Mouse (Mus musculus) brain, adult 2 months (tissue): ENCODE results near the gene Eif1ad.
"Not testable (repeated sequence)": the region's sequence is repeated elsewhere in the genome, so short reads cannot be mapped to it uniquely, and the experiment has no call there.

Source experiments
- DNase-seq: peaks from one replicate; pipeline ENCODE4 v3.0.0; 2011; ENCODE audit warnings: low read depth, low spot score

Eif1ad gene

DNA sequence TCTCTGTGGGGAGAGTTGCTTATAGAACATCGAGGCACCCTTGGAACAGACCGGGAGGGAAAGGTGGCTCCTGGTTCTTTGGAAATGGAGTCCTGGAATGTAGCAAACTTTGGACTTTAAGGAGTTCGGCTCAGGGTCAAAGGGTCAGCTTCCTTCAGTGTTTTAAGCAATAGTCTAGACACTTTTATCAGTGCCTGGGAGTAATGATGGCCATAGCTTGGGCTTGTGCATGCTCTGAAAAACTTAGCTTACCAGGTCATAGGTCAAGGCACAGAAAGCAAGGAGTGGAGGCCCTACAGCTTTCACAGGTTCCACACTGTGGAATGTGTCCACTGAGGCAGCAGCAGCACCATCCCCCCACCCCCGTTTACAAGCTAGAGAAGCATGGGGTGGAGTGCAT, 8.2 kb downstream of the Eif1ad start:
- no peak for DNase-seq

DNA sequence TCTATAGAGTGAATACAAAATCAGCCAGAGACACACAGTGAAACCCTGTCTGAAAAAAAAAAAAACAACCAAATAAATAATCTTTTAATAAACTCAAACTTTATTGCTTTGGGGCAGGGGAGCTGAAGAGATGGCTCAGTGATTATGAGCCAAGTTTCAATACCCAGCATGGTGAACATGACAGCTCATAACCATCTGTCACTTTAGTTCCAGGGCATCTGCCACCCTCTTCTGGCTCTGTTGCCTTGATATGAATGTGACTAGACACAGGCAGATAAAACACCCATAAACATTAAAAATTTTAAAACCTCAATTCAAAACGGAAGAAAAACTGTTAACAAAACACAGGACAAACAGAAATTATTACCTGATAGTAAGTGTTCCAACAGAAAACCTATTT, 10.9 kb downstream of the Eif1ad start:
- DNase-seq, result peak; percentile 76

DNA sequence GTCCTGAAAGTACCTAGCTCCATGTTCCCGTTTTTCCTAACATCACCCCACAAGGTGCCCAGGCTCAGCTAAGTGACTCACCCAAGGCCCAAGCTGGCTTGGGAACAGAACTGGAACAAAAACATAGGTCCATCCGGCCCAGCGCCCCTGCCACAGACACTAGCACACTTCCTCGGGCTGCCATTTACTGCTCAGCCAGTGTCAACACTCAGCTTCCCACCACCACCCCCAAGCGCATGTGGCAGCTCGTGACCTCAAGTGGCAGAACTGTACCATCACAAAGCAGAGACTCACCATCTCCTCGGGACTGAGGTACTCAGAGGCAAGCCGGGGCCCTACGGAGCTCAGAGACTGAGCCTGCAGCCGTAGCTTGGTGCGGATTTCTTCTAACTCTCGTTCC, 16.8 kb downstream of the Eif1ad start:
- DNase-seq, result no peak

DNA sequence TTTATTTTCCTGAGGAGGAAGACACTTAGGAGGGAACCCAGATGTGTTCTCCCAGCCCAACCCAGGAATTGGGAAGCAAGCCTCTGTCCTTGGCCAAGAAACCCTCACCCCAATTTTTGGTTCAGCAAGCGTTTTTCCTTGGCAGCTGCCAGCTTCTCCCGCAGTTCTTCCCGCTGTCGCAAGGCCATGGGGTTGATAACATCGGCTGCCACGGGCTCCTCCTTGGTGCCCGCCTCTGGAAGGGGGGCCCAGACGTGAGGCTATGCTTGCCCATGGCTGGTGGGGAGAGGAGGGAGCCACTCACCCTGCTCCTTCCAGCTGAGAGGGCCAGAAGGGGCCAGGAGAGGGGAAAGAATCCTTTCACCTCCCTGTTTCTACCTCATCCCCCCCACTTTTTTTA, 18.2 kb downstream of the Eif1ad start:
- DNase-seq, result no peak

DNA sequence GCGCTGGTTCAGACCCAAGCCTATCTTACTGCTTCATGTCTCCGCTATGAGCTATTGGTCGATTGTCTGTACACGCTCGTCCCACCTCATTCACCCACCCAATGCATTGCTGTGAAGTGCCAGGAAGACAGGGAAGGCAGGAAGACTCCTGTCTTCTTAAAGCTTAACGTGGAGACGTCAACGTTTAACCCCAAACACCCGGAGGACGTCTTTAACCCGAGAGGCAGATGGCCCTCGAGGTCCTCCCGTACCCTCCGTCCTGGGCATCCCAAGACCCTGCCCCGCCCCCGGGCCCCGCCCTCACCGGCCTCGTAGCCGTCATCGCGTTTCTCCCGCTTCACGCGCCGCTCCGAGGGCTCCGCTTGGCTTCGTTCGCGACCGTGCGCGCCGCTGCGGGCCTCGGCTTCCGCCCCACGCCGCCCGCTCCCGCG, 21.5 kb downstream of the Eif1ad start:
- peak; percentile 40 for DNase-seq

DNA sequence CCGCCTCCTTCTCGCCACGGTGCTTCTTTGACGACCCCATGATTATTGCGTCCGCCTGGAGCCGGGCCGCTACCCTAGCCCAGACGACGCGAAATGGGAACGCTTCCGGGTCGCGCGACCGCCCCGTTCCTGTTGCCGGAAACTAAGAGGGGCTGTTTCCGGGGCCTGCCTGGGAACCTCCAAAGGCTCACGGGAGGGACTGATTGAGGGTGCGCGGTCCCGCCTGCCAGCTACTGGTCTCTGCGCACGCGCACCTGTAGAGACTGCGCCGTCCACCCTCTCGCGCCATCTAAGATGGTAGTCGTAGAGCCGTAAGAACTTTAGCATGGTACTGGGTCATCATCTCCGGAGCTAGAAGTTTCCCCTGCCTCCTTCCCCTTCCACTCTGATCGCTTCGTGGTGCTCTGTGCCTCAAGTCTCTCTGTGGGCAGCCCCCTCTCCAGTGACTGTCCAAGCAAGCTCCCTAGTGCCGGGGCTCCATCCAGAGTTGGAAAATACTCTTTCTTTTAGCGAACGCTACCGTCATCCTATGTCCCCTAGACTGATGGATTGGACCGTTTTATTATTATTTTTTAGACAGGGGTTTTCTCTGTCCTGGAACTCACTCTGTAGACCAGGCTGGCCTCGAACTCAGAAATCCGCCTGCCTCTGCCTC, 22.2 kb downstream of the Eif1ad start, which contains the start of gene Sart1:
TSS of gene Sart1 (minus strand) at position 116 of the 655 bp plus-strand sequence.
- DNase-seq, result peak; percentile 99

DNA sequence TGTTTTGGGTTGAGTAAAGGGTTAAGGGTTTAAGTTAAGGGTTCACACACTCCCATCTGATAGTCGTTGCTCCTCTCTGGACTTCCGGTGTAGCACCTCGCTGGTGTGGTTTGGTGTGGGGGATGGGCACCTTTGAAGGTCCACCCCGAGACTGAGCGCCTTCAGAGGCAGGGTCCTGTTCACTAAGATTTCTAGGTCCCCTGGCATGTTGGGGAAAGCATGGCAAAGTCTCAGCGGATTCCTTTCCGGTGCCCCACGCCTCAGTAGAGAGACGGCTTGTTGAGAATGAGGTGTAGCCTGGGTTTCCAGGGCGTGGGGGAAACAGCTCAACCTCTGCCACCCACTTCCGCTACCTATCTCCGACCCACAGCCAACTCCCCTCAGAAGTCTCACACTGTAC, 23.1 kb downstream of the Eif1ad start:
- no peak for DNase-seq

DNA sequence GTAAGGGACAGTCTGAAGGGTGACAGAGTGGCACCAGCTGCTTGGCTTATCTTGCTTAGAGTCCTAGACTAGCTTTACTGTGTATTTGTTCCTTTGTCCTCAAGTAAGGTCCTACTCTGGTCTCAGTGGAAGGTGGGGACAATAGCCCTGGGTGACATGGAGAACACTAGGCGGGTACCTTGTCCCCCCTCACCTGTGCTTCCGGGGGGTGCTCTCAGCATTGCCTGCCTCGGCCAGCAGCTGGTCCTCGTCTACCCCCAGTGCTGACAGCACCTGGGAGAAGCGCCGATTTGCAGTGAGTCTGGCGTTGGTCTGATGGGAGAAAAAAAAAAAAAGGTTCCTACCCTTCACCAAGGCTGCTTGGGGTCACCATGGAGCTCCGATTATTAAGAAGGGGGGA, 23.9 kb downstream of the Eif1ad start:
- no peak for DNase-seq

DNA sequence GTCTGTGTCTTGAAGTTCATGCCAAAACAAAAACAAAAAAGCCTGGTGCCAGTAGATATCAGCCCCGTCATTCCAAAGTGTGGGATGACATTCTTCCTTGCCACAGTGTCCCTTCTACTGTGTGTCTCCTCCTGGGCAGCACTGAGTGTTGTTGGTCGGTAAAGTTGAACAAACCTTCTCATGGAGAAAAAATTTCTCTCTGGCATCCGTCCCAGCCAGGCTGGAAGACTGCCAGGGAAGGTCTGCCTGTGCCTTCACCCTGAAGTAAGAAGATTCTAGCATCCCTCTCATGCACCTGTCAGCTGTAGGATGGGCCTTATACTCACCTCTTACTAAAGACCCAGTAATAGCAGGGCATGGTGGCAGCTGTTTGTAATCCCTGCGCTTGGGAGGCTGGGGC, 26.4 kb downstream of the Eif1ad start:
- peak; percentile 39 for DNase-seq

DNA sequence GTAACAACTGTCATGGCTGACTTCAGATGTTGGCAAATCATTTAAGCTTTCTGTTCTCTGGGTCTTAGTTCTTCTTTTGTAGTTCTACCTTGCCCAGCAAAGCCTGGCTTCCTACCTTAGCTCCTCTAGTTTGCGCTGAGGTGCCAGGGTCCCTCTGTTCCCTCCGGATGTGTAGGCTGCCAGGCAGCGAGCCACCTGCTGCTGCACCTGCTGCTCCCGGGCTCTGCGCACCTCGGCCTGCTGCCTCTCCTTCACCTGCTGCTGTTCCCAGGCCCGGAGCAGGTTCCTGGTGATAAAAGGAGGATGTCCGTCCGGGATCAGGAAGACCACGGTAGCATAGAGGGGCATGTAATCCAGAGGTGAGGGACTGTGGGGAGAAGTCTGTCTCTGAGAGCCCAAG, 27.6 kb downstream of the Eif1ad start:
- DNase-seq, result peak; percentile 52

DNA sequence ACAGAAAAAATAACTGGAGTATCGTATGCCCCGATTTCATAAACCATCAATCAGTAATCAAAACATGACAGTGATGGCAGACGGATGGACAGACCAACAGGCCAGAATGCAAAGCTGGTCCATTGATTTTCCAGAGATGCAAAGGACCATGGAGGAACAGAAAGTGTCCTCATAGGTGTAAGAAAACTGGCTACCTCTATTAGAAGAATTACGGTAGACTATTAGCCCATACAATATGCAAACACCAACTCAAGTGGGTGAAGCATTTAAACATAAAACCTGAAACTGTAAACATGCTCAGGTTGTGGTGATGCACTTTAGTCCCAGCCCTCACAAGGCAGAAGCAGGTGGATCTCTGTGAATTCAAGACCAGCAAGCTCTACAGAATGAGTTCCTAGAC, 28.8 kb downstream of the Eif1ad start:
- no peak for DNase-seq

DNA sequence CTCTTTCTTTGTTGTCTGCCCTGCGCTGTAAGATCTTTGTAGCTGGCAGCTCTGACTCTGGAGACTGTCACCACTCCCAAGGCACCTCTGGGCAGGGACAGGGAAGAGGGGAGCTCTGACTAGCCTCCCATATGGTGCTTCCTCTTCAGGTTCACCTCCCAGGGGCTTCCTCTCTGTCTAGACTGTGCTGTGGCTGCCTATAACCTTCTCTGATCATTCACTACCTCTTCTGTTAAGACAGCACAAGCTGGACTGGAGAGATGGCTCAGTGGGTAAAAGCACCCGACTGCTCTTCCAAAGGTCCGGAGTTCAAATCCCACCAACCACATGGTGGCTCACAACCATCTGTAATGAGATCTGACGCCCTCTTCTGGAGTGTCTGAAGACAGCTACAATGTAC, 34.5 kb downstream of the Eif1ad start:
- not testable (repeated sequence) for DNase-seq

DNA sequence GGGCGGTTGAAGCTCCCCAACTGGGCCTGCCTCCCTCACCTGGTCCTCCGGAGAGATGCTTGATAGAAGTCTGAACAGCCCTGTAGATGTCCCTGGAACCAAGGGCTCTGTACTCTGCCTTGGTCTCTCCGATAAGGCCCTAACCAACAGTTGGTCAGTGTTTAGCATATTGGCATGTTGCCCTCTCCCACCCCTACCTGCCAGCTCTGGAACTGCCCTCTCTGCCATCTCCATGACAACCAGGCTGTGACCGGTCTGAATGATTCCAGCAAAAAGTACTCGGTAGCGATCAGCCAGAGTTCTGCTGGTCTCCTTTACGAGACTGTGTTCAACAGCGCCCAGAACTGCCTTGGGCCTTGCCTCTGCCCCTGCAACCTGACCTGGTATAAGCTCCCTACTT, 35.8 kb downstream of the Eif1ad start, which contains the start of gene Tsga10ip:
TSS of gene Tsga10ip (minus strand) at position 234 of the 400 bp plus-strand sequence.
- no peak for DNase-seq

DNA sequence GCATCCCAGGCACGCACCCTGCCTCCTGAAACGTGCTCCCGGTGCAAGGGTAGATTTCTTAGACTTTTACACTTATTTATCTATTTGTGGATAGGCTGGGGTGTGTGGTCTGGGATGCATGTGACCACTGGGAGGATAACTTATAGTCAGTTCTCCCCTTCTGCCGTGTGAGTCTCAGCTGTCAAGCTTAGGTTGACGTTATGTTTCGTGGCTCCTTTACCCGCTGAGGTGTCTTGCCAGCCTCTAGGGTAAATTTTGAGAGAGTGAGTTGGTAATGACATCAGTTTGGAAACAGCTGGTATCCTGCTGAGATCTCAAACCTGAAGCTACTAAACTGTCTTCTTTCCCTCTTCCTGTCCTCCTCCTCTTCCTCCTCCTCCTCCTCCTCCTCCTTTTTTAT, 39.4 kb downstream of the Eif1ad start:
- no peak for DNase-seq

DNA sequence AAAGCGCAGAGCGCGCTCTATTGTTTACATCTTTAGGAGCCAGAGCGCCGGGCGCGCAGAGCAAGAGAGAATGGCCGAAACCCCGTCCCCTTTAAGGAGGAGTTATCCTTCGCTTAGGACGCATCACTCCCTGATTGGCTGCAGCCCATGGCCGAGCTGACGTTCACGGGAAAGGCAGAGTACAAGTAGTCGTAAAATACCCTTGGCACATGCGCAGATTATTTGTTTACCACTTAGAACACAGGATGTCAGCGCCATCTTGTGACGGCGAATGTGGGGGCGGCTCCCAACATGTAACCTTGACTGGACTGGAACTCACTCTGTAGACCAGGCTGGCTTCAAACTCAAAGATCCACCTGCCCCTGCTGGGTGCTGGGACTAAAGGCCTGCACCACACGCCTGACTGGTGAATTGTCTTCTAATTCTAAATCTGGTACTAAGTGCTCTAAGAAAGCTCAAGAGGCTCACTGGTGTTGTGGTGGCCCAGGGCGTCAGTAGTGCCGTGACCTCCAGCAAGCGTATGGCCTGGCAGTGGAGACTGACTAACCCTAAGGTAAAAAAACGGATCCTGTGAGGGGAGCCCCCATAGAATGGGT, 40.1 kb downstream of the Eif1ad start:
- DNase-seq, result not testable (repeated sequence)

DNA sequence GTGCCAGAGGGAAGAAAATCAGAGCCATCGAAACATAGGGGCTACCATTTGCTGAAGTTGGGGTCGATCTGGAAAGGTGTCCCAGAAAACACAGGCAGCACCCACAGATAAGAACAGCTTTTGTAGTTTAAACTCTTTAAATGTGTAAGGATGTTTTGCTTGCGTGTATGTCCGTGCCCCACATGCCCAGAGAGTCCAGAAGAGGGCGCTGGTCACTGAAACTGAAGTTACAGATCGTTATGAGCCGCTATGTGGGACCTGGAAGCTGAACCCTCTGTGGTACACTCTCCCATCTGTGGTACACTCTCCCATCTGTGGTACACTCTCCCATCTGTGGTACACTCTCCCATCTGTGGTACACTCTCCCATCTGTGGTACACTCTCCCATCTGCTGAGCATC, 40.6 kb downstream of the Eif1ad start:
- DNase-seq, result peak; percentile 79

DNA sequence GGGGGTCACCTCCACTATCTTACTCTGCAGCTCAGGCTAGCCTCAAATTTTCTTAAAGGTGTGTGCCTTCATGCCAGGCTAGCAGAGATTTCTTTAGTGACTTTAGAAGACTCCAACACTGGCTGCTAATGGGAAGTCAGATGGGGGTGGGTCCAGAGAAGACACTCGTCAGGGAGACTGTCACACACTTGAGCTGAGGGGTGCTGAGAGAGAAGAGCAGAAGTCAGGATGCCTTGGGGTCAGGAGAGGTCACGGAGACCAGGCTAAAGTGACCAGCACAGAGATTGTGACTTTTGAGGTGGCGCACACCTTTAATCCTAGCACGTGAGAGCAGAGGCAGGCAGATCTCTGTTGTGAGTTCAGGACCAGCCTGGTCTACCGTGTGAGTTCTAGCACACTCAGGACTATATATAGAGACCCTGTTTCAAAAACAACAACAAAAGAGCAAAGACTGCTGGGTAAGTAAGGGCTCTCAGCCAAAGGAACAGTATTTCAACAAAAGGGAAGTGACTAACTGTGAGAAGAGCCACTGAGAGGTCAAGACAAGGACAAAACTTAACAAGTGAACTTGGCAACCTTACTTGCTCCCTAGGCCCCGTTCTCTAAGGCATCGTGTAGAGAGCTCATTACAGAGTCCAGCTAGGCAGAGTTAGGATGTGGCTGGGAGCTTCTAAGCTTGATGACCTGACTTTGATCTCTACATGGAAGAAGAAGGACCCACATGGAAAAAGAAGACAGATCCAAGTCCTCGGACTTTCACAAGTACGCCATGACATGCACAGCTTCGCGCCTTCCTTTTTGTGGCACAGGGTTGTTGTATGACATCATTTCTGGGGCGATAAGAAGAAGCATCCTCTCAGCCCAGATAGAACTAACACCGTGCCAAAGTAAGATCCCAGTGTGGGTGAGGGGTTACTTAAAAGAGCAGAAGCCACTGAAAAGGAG, 41.8 kb downstream of the Eif1ad start:
- no peak for DNase-seq

DNA sequence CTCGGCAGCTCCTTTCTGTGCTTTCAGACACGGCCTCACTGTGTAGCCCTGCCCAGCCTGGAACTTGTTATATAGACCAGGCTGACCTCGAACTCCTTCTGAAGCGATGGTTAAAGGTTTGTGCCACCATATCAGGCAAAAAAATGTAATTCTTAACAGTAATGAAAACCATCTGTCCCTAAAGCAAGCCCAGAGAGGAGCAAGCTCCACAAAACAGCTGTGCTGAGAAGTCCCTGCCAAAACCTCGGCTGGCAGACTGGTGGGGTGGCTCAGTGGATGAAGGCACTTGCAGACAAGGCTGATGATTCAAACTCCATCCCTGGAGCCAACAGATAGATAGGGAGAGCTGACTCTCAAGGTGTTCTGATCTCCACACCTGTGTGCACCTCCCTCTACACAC, 42.5 kb downstream of the Eif1ad start:
- peak; percentile 46 for DNase-seq

DNA sequence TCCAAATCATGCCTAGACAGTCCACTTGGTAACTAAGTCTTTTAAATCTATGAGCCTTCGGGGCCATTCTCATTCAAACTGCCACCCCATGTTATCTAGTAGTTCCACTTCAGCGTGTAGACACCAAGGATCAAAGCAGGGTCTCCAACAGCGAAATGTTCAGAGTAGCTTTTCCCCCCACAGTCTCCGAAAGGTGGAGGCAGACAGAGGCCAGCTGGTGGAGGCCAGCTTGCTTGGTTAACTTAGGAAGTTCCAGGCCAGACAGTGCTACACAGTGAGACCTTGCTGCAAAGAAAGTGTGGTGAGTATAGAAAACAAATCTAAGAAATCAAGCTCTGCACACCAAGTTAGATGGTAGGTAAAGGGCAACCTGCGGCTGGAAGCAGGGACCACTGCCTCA, 44.1 kb downstream of the Eif1ad start:
- no peak for DNase-seq

DNA sequence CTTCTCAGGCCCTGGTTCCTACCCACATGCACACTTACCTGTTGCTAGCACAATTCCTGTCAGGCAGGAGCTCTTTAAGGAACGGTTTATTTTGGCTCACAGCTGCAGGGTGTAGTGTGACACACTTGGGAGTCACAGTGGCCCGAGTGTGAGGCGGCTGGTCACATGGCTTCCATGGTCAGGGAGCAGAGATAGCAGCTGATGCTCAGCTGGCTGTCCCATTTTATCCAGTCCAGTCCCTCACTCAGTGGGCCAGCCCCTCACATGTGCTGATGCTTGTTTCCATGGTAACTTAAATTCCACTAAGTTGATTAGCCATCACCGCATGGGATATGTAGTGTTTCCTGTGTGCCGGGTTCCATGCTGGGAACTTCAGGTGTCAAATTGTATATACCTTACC, 45.4 kb downstream of the Eif1ad start:
- no peak for DNase-seq

DNA sequence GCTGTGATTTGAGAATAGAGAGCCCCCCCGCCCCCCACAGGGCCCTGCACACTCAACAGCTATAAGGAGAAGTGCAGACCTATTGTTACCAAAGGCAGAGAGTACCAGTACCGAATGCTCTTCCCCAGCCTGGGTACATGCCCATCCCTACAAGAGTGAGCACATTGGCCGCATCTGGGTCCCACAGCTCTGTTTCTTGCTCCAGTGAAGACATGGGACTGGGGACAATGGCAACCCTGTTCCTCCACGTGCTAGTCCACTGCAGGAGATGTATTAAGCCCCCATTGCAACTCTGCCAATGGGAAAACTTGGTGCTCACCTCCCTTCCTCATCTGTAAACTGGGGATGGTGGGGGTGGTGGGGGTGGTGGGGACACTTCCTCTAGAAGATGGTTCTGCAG, 47.3 kb downstream of the Eif1ad start:
- no peak for DNase-seq

DNA sequence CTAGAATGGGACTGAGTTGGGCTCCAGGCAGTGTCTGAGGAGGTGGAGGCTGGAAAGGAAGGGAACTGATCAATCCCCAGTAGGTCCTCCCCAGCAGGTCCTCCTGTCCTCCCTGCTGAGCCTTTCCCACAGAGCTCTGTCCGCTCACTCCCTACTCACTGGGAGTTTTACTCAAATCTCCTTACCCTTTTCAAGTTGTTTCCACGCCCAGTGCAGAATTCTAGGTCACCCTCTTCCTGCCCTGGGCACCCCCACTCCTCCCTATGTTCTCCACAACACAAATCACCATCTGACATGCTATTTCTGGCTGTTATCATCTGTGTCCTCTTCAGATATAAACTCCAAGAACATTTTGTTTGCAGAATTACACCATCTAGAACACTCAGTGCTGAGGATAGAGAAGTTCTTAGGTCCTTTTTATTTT, 48.0 kb downstream of the Eif1ad start:
- peak; percentile 63 for DNase-seq
